Mouse (Mus musculus) right cerebral cortex, postnatal 14 days (tissue): ENCODE measurements at regions not wholly inside any gene's neighbourhood (a gene's known extent, or its start where the extent isn't known, plus 50 kb on each side); places are given as distances from the start of the nearest gene placed in this dataset.

Experiments
- DNase-seq: peaks from one replicate; pipeline ENCODE4 v3.0.0; 2022

DNA sequence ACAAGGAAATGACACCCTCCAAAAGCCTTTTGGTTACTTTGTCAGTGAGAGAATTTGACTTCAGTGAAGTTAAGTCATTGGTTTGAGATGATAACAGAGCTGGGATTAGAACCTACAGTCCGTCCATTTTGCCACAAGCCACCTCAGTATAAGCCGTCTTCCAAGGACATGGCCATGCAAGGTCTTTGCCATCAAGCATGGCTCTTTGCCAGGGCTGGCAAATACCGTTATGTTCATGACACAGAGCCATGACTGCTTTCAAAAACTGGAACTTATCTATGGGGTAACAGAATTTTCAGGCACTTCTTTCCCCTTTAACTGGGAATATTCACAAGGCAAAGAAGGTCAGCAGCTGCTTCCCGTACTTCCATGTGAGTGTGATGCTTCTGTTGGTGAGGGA lies 441.9 kb upstream of the Fam19a5 start:
- DNase-seq = no peak

DNA sequence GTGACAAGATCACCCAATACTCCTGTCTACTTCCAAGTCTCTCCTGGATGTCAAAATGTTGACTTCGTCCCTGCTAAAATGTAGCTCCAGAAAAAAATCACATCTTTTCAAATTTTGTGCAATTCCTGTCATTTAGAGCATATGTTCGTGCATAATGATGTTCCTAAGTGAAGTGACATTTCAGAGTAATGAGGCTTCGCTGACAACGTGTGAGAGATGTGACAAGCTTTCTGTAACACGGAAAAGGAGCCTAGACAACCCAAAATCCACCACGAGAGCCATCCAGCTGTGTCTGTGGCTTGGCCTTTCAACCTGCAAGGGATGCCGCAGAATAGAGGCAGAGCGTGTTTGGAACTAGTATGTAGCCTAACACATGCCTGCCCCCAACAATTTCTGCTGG lies 438.1 kb upstream of the Fam19a5 start:
- no peak for DNase-seq

DNA sequence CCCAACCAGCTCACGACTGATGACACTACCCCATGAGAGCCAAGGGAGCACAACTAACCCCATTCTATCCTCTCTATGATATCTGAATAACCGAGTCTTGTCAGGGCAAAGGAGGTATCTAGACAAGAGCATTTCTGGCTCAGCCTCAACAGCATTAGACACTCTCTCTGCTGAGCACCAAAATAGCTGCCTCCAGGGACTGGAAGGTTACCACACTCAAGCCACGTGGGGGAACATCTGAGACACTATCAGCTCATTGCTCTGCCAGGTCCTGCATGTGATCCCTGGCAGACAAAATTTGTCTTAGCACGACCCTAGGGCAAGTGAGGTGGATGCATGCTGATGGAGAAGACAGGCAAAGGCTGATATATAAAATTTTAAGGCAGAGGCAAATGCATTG lies 436.4 kb upstream of the Fam19a5 start:
- no peak for DNase-seq

DNA sequence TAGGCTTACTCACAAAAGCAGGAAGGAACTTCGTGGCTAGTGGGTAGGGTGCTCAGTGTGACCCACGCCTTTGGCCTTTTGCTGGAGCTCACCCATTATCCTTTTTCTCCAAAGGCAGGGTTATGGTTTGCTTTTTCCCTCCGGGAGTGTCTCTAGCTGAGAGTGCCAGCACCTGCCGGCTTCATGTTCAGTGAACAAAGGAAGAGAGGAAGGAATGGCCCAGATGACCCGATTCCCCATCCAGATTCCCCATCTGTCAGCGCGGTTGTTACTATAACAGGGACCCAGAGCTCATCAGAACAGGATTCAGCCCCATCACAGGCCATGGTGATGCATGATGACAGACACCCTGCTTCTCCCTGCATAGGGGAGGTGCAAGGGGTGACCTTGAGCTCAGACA lies 435.7 kb upstream of the Fam19a5 start:
- DNase-seq = no peak

DNA sequence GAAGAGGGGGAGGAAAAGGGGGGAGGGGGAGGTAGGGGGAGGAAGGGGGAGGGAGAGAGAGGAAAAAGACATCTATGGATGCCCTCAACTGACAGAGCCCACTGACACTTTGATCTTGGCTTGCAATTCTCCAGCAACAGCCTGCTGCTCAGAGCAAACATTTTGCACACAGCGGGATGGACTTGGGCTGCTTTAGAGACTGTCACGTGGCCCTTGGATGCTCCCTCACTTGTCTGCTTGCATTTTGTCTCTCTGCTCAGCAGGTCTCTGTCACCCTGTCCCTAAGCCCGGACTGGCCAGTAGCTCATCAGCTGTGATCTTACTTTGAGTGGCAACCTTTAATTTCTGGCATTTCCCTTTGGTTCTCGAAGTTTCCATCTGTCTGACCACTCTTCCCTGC lies 421.4 kb upstream of the Fam19a5 start:
- DNase-seq = no peak

DNA sequence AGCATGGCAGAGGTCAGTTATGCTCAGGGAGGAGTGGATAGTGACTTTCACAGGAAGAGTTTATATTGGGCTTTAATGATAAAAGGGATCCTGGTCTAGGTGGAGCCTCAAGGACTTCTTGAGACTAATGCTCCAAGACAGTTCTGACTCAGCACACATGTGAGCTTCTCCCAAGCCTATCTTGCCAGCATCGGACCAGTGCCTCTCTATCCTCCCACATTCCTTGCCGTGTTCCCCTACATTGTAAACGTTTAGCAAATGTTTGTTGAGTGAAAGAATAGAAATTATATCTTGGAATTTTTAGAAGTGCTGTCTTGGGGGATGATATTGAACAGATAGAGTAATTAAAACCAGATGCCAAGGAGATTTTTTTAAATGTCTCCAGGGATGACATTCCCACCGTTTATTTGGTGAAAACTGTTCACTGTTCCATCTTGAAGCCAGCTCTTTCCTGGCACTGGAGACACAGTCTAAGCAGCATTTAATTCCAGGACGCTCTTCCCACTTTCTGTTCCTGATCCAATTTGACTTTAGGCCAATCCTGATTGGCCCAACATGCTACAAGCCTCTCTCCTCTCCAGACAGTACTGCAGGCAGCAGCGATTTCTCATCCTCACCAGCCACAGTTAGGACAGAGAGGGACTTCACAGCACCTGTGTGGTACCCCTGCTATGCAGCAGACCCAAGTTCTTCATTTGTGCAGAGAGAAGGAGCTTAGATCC lies 418.5 kb upstream of the Fam19a5 start:
- no peak for DNase-seq

DNA sequence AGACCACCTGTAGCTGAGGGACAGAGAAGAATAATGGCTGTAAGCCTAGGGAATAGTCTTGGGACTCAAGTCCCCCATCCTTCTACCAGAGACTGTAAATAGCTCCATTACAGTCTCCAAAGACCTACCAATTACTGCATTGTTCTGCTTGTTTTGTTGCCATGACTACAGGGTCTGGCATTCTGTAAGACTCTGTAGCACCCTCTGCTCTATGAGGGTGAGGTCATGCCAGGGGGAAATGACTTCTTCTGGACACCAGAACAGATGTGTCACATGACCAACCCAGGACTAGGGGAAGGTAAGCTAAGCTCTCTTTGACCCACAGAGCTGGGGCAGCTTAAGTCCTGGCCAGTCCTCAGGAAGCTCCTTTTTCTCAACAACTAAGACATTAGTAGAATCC lies 405.2 kb upstream of the Fam19a5 start:
- DNase-seq = no peak

DNA sequence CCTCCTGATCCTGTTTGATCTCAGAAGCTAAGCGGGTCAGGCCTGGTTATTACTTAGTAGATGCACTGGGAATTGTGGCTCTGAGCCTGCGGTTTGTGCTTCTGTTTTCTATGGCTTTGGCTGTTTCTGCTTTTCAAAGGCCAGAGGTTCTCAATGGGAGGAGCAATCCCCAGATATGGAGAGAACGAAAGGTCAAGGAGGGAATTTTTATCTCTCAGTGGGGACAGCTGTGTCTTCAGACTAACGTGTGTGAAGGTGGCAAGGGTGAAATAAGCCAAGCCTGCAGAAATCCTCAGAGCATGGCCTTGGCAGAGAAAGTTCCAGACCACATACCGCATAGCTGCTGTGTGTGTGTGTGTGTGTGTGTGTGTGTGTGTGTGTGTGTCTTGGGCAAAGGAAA lies 375.0 kb upstream of the Fam19a5 start:
- no peak for DNase-seq

DNA sequence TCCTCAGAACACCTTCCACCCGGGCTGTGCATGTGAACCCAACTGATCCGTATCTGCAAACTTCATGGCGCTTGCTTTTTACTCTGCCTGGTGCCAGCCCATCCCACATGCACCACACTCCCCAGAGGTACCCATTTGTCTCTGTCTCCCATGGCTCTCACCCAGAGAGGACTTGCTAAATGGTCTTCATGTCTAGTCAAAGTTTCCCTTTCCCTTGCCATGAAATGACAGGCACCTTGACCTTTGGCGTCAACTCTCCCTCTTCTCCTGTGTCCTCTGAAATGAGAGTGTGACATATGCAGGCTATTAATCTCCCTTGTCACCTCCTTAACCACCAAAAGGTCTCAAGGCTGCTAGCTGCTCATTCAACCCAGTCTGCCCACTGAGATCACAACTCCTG lies 373.2 kb upstream of the Fam19a5 start:
- no peak for DNase-seq

DNA sequence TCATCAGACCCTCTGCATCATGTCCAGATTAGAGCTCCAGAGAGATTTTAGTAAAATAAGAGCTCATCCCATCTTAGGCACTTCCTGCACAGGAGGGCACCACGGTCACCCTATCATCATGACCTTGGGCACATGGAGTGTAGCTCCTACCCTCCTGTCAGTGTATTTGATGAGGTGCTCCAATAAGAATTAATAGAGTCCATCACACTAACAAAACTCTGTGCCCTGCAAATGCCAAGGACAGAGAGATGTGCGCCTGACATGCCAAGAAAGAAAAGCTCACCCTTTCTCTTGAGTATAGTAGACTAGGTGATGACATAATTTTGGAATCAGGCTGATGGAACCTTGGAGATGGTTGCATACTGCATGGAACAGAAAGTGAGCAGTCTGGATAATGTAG lies 371.0 kb upstream of the Fam19a5 start:
- no peak for DNase-seq

DNA sequence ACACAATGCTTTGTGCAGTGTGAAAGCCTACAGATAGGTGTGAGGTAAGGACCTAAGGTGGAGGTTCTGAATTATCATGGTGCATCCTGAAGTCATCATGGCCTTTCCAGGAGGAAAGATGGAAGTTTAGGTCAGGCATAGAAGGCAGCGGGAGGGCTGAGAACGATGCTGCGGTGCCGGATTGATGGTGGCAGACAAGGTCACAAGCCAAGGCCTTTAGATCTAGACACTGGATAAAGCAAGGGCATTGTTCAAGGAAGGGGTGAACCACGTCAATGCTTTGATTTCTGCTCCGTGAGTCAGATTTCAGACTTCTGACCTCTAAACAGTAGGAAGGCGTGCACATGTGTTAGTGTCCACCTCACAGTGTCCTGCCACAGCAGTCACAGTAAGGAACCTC lies 365.5 kb upstream of the Fam19a5 start:
- DNase-seq = no peak

DNA sequence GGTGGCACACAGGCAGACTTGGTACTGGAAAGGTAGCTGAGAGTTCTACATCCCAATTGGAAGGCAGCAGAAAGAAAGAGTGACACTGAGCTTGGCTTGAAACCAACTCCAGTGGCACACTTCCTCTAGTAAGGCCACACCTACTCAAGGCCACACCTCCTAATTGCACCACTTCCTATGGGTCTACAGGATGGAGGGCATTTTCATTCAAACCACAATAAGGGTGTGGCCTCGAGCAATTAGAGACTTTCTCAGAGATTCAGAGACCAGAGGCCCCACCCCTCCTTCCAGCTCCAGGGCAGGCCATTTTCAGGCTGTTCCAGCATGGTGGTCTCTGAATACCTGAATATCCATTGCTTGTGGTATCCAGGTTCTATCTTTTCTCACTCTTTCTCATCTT lies 363.3 kb upstream of the Fam19a5 start:
- DNase-seq = no peak

DNA sequence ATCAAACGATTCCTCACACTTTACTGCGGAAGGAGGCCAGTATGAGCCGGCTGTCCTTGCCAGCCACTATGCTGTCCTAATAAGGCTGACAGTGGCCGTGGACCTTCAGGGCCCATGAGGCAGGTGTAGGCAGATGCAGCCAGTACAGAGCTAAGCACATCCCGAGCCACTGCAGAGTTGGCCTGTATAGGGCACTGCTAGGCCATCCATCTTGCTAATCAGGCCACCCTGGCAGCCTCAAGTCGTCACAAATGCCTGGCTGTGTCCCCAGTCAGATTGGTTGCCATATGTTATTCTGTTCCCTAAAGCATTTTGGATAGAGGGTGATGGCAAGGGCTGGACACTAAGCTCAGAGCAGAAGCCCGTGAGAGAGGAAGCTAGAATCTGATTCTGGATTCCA lies 359.9 kb upstream of the Fam19a5 start:
- DNase-seq = no peak

DNA sequence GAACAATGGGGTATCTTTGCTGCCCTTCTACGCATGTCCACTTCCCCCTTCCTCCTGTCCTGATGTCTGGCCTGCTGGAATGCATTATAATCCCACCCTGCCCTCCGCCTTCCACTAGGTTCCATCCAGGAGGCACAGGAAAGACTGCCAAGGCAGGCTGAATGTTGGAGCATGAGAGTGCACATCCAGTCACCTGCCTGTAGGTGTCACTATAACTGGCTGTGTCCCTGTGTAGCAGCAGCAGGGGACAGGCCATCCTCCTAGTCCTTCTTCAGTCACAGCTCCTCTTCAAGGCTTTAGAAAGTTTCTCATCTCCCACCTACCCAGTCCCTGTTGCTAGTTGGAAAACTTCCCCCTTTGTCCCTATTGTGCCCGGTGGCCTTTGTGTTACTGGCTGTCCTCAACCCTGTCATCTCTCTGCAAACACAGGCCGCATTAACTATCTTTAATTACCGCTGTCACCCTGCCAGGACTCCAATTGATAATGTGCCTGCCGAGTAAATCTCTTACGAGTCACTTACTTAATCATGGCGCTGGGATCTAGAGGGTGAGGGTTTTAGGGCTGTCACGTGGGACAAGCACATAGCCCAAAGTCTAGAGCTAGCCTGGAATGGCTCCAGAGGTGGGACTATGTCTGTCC lies 355.2 kb upstream of the Fam19a5 start:
- no peak for DNase-seq

DNA sequence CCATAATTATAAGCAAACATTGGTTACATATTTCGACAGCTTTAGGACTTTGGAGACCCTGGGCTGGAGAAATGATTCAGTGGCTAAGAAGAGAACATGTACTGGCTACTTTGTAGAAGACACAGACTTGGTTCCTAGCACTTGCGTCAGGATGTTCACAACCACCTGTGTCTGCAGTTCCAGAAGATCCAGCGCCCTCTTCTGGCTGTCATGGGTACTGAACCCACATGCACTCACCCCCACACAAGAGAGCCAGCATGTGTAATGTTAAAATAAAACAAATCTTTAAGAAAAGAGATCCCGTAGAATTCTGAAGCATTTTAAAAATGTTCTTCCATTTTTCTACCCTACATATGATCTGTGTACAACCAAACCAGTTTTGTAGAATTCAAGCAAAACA lies 352.2 kb upstream of the Fam19a5 start:
- DNase-seq = peak; percentile 16

DNA sequence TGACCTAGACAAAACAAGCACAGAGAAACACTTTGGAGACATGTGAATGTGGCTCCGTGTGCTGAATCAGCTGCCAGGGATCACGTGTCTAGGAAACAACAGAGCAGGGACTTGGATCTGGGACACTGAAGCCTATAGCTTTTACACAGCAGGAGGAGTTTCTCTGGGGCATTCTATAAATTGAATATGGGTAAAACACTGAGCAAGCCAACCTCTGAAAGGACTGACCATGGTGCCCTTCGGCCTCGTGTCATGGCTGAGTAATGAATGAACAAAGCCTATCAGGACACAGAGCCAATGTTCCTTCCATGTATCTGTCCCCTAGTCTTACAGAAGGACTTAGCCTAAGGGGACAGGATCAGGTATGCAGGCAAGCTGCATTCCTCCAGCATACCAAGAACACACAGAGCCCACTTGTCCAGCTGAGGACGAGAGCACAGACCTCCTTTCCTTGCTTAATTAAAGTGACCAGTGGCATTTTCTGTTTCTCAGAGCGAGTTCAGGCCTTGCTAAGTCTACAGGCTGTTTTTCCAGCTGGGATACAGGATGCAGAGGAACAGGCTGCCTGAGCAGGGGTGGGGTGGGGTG lies 347.7 kb upstream of the Fam19a5 start:
- no peak for DNase-seq

DNA sequence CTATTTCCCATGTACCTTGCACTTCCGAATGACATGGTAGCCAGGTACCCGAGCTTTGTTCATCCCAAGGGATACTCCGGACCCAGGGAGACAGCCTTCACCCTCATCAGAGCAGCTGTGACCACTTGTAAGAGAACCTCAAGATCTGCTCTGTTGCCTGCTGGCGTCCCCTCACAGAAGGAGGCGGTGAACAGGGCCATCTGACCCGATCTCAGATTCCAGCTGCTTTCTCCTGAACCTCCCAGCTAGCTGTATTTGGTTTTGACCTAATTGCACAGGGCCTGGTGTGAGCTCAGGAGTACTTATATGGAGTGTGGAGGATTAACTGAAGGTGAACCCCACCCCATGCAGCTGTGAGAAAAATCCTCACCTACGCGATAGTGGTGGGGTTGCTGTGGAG lies 344.5 kb upstream of the Fam19a5 start:
- DNase-seq = no peak

DNA sequence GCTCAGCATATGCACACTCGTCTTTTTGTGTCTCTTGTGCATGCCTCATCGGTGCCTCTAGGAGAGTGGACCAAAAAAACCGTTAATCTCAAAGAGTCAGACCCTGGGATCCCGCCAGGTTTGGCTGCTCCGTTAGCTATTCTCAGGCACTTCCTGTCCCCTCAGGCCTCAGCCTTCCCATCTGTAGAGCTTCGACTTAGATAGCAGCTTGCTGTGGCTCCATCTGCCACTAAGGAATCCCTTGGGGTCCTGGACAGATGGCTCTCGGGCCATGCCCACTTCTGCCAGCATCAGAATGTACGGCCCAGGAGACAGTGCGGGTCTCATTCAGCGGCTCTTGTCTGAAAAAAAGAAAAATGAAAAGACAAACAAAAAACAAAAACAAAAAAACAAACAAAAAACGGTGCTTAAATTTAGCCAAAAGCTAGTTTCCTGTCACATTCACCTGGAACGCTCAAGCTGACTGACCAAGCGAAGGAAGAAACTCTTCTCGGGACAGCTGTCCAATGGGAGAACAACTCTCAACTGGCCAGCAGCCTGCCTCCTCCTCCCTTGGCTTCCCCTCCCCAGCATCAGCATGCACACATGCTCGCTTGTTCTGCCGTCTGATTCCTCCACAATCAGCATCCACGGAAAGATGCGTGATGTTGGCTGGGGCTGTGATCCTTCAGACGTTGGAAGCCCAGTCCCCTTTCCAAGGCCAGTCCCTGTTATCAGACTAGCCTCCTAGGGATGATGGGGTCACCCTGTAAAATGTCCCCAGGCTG lies 343.6 kb upstream of the Fam19a5 start:
- DNase-seq = no peak

DNA sequence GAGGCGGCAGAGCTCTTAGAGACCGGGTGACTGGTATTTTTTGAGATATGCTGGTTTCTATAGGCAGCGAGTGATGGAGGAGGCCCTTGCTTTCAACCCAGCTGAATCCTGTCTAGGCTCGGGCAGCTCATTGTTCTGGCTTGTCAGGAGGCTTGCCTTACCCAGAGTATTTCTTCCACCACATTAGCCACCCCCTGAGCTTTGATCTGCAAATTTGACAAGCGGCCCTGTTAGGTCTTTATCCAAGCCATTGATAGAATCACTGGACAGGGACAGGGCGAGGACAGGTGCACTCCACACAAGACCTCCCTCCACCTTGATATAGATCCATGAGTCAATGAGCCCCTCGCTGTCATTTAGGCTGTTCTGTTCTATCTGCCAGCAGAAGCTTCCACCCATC lies 343.0 kb upstream of the Fam19a5 start:
- DNase-seq = no peak

DNA sequence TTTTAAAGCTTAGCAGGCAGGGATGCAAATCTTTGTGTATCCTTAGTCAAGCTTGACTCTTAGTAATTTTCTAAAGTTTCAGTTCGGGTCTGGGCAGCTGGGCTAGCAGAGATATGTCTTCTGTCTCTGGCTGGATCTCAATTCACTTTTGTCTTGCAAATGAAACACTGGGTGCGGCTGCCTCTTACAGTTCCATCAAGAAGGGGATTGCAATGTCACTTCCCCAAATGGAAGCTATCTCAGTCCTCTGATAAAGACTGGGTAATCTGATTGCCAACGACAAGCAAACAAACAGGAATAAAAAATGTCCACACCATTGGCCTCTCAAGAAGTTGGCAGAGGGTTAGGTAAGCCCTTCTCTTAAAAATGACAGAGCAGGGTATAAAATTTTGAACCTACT lies 314.1 kb upstream of the Fam19a5 start:
- no peak for DNase-seq

DNA sequence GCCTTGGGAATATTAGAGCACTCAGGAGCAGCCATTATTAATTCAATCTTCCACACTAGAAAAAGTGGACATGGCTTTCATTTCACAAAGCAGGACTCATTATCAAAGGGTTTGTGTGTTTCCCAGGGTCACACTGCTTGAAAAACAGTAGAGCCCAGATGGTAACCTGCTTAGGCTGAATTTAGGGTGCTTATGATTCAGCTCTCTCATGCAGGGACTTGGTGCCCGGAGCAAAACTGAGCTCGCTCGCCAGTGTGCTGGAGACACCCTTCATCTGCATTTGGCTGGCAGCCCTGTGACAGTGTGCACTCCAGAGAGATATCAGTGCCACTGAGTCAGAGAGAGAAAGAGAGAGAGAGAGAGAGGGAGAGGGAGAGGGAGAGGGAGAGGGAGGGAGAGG lies 308.0 kb upstream of the Fam19a5 start:
- no peak for DNase-seq

DNA sequence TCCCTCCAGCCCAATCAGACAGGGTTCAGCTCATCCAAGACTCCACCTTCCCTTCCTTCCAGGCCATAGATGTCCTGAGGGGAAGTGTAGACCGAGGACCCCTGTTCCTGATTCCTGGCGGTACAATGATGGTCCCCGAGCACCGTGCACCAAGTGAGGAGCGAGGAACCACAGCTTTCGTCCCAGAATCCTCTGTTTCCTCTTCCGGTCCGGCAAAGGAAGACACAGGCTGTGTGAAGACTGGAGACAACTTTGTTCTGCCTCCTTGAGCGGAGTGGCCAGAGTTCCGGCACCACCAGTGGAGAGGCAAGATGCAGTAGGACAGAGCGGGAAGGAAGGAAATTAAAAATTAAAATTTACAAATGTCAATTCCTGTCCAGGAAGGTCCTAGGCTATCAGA lies 305.0 kb upstream of the Fam19a5 start:
- DNase-seq = no peak

DNA sequence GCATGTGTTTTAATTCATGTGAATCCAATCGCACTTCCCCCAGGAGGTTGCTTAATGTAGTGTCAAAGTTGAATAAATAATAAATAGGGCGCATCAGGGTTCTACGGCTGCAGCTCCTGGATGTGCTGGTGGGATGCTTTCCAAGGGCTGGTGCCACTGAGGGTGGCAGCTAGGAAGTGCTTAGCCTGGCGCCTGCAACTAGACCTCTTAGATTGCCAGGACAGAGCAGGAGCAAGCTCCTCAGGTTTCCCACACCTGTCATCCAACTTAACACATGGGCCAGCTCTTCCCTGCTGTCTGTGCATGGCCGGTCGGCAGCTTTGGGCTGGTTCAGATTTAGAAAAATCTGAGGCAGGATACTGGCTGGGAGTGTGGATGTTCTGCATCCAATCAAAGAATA lies 282.6 kb upstream of the Fam19a5 start:
- no peak for DNase-seq

DNA sequence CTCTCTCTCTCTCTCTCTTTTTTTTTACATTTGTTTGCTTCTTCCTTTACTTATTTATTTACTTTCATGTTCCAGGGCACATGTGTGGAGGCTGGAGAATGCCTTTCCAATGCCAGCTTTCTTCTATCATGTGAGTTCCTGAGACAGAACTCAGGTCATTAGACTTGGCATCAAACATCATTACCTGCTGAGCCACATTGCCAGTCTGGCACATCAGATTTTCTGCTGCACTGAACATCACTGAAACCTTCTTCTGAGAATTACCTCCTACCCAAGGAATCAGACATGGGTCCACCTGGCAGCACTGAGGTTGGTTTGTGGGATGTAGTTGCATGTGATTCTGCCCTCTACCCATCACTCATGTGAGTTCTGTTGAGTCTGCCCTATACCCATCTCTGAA lies 279.2 kb upstream of the Fam19a5 start:
- DNase-seq = no peak
